Mouse (Mus musculus) hematopoietic stem cell, adult 5-6 weeks (primary cell): ENCODE results near the gene Faap20. TPM values are rescaled to one million over a fixed set of nuclear protein-coding genes. Genes with fewer than 3 reads are reported as not detected.
A peak's percentile ranks its signal among the peaks of the same experiment; 100 is the strongest.
"Not testable (repeated sequence)": the region's sequence is repeated elsewhere in the genome, so short reads cannot be mapped to it uniquely, and the experiment has no call there.

ENCODE experiments used
- ATAC-seq, 2 experiments: fragments of 125-278 bp in 1 of 2; replicated peaks in 1 of 2; 2 replicates each; pipeline ENCODE4 v1.8.0; 2016 to 2017; ENCODE audit warnings: inconsistent platforms in 2 of 2, mild to moderate bottlenecking in 2 of 2, moderate number of reproducible peaks in 2 of 2, low read depth in 1 of 2, moderate TSS enrichment in 1 of 2; ENCODE audit not compliant: low FRiP score in 2 of 2, poor library complexity in 2 of 2, severe bottlenecking in 2 of 2, insufficient read depth in 1 of 2, low TSS enrichment in 1 of 2
- total RNA-seq: library from RNA; stranded (forward); fragments of 172-1452, 232-1000 nt; gene quantifications from 2 replicates; pipeline ENCODE4 v1.2.3, GENCODE M21; 2017

The Faap20 gene
- total RNA-seq, 1 experiment from 2014 or later = 16.9 TPM

DNA sequence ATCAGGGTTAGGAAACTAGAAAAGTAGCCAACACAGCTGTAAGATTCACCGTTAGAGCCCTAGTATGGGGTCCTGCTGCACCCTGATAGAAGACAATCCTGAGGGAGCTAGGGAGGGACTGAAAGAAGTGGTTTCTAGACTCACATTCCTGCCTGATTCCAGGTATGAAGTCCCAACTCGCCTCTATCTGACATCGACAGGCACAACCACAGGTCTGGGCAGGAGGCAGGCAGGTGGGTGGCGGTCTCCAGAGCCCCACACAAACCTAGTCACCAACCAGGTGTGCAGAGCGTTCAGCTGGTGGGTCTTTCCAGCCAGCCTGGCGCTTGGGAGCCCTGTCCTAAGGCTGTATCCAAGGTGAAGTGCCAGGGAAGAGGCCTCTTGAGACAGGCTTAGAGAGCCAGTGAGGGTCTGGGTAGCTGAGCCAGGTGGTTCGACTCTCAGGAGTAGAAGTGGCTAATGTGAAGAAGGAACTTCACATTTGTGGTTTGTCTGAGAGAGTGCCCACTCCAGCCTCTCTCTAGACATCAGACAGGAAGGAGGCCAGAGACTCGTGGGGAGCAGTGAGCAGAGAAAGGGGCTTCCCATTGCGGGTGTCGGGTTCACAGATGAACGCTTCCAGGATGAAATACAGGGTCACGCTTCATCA, 12.7 kb upstream of the Faap20 start:
- ATAC-seq = peak in 1 of 2 experiments; percentile 12; a peak in 2 of 4 replicates

GRCm38 (mm10) chr4:155238276-155238675, 11.3 kb upstream of the Faap20 start:
- ATAC-seq = no peak

DNA sequence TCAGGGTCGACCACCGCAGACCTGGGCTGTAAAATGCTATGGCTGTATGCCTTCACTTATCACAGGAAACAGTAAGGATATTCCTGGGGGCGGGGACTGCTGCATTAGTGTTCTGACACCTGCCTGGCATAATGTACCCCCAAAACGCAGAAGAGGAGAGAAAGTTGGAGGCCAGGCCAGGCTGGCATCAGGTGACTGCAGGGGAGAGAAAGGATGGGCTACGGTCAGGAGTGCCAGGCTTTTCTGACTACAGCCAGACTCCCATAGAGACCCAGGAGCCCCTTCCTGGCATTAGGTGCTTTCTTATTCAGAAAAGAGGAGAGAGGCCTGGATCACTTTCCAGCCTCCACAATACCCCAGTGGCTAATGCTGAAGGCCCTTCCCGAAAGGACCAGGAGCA, 10.1 kb upstream of the Faap20 start:
- no peak for ATAC-seq

DNA sequence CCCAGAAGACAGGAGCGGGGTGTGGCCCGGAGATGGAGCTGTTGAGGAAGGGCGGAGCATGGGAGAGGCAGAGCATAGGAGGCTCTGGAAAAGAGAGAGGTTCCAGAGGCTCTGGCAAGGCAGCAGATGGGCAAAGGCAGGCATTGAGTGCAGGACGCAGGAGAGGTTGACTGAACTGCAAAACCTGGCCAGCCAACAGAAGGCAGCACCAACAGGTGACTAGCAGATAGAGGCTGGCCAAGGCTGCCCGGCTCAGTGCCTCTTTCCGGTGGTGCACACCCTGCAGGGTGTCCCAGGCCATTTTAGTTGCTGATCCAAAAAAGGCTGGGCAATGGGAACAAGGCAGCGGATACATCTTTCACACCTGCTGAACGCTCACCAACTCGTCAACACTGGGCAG, 7.8 kb upstream of the Faap20 start:
- no peak for ATAC-seq

GRCm38 (mm10) chr4:155242292-155242691, 7.3 kb upstream of the Faap20 start:
- no peak for ATAC-seq

- ATAC-seq = no peak
These were observed 6.4 kb upstream of the Faap20 start for GRCm38 (mm10) chr4:155243233-155243632.

- no peak for ATAC-seq
These were observed 3.7 kb upstream of the Faap20 start for GRCm38 (mm10) chr4:155245770-155246492.

- ATAC-seq = no peak
These were observed 2.9 kb upstream of the Faap20 start for GRCm38 (mm10) chr4:155246691-155247105.

DNA sequence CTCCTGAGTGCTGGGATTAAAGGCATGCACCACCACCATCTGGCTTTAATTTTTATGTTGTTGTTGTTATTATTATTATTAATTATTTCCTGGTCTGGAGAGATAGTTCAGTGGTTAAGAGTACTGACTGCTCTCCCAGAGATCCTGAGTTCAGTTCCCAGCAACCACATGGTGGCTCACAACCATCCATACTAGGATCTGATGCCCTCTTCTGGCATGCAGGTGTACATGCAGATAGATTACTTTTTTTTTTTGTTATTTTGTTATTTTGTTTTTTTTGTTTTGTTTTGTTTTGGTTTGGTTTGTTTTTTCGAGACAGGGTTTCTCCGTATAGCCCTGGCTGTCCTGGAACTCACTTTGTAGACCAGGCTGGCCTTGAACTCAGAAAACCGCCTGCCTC, 1.5 kb upstream of the Faap20 start:
- ATAC-seq = not testable (repeated sequence)

- ATAC-seq = peak; percentile 83 to 85
These were observed 350 bp upstream of the Faap20 start for GRCm38 (mm10) chr4:155249257-155249647.

GRCm38 (mm10) chr4:155250361-155251117, 937 bp downstream of the Faap20 start:
- 0 out of 4 replicates have a peak, but pooled peaks have one; percentile 1 for ATAC-seq

DNA sequence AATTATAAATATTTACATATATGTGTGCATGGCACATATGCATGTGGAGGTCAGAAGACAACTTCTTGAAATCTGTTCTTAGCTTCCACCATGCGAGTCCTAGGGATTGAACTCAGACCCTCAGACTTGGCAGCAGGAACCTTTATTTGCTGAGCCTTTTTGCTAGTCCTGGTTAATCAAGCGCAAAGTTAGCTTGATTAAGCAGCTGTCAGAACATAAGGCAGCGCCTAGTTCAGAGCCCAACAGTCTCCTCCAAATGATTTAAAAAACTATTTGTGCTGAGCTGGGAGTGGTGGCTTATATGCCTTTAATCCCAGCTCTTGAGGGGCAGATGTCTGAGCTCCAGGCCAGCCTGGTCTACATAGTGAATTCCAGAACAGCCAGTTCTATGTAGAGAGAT, 1.5 kb downstream of the Faap20 start:
- ATAC-seq = no peak

DNA sequence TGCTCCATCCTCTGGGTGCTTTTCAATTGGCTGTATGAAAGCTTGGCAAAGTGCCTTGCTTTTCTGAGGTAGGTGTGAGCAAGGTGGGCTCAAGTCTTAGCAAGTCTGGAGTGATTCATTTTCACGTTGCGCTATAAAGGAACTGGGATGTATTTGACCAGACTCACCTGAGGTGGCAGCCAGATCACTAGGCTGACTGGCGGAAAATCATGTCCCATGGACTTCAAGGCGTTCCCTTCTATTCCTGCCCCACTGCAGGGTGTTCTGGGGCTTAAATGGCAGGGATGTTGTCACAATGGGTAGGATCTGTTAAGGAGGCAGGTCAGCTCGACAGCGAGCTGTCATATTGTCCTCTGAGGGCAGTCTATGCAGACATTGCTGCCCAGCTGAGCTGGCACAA, 2.7 kb downstream of the Faap20 start:
- no peak for ATAC-seq

DNA sequence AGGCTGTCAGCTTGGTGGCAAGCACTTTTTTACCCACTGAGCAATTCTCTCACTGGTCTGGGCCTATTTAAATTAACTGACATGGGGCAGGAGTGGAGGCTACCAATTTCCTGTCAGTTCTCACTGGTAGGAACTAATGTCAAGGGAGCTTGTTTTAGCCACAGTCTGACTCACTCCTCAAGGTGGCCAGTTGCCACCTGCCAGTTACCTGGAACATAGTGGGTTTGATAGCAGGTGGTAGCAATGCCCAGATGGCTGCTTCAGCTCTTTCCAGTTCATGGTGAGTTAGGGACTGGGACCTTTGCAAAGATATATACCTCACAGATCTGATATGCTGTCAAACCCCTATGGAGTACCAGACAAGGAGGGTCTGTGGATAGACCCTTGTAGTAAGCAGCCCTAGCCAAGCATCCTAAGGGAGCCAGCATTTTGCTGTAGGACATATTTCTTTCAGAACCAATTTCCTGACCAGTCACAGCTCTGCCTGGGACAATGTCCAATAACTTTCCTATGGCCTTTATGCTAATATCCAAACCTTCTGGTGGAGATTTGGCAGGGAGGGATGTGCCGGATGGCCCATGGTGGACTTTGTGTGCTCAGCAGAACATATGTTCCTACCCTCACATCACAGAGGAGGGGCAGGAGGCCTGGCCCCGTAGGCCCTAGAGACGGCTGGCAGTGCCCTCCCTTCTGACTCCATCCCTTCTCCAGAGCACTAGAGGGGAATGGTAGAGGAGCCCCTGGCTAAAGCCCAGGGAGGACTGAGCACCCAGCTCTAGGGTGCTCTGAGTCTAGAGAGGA, 15.1 kb downstream of the Faap20 start:
- ATAC-seq = no peak

DNA sequence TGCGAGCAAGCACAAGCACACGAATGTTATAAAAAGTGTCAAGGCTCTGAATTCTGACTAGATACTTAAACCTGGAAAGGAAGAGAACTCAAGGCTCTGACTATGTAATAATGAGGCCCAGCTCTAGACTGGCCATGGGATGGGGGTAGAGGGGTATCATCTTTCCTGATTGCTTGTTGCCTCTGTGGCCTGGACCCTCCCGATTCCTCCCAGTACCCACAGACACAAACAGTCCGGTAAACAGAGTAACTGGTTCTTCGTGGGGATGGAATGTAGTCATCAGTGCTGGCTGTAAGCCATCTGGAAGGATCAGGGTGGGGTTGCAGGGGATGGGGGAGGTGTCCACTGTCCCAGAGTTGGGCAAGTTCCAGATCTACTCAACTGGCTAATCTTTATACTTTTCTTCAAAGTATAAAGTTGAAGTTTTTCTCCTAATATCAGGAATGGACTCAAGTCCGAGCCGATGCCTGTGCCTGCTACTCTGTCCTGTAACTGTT, 17.5 kb downstream of the Faap20 start:
- ATAC-seq = no peak

DNA sequence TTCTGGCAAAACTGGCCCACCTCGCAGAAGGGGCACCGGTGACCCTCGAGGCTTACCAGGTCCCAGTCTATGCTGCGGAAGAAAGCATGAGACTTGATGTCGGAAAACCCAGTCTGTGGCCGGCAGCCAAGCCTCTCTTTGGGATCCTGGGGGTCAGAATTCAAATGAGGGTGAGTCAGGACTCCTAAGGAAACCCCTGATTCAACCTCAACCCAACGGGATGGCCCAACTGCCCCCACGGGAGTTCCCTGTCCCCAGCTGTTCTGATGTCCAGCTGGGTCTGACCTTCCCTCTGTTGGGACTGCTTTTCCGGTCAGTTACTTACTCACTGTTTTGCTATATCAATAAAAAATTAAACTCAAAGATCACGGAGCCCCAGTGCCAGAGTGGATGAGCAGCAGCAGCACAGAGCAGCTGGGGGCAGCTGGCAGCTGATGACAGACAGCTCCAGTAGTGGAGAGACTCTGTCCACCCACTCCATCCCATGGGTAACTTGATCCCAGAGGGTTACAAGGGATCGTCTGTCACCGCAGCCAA, 18.1 kb downstream of the Faap20 start:
- ATAC-seq = no peak

GRCm38 (mm10) chr4:155268382-155268781, 18.8 kb downstream of the Faap20 start:
- peak; percentile 70 to 79; a peak in 3 of 4 replicates for ATAC-seq
